Mouse (Mus musculus) heart, postnatal 0 days (tissue): ENCODE data around the gene Cadps.

Source experiments
- CTCF ChIP-seq: IDR thresholded peaks from 2 replicates; pipeline ENCODE4 v1.5.1; 2016; ENCODE audit warnings: antibody characterized with exemption, control low read depth, low read depth
- EP300 ChIP-seq: IDR thresholded peaks from 2 replicates; pipeline ENCODE4 v1.6.1; 2016; ENCODE audit warnings: antibody characterized with exemption, low read depth

GRCm38 (mm10) chr14:12350271-12350916 is 472.5 kb downstream of the Cadps start:
- TF ChIP-seq CTCF (no peak), EP300 (no peak)
